Mouse (Mus musculus) layer of hippocampus, adult 11-12 months (tissue): ENCODE data around the gene Vmn1r49.
"Not testable (repeated sequence)": the region's sequence is repeated elsewhere in the genome, so short reads cannot be mapped to it uniquely, and the experiment has no call there.

Experiments used
- DNase-seq: peaks from one replicate; pipeline ENCODE4 v3.0.0; 2022; ENCODE audit warnings: low spot score

Gene Vmn1r49

GRCm38 (mm10) chr6:90078406-90078805 lies at the start of gene Vmn1r49:
Vmn1r49 (minus strand) TSS chr6:90078506.
- no peak for DNase-seq

- not testable (repeated sequence) for DNase-seq
Measured at GRCm38 (mm10) chr6:90122296-90122695, 44.0 kb upstream of the Vmn1r49 start, which contains the start of gene Vmn1r51. Vmn1r51 (plus strand) TSS chr6:90122596.

DNA sequence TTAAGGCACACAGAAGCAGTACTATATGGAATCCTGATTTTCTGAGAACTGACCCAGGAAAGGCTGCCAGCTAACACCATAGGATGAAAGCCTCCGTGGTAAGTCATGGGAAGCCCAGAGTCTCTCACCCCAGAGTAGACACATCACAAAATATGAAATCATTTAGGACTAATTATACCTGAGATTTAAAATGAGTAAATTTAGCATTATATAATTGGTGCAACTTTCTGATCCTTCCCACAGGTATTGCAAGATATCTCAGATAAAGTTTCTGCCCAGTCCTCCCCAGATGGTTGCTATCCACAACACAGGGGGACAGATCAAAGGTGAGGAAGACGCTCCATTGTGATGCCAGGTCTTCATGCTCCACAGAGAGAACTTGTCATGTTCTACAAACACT lies 22.8 kb upstream of the Vmn1r49 start, which contains the start of gene Vmn1r50:
Gene Vmn1r50, plus strand, starts transcription at position 301 of the 400 bp plus-strand sequence.
- DNase-seq: no peak

DNA sequence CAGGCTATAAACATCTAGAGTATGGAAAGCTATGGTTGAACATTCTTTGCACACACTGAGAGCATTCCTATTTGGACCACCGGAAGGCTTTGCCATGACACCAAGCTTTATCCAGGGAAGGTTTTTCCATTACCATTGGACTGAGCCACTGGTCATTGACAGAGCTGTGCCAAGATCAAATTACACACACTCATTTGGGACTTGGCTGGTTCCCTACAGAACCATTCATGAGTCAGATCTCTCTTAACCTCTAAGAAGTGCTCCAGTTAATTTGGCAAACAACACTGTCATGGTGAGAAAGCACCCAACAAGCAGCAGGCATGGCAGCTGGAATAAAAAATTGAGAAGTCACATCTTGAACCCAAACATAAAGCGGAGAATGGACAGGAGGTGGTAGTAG lies 22.3 kb upstream of the Vmn1r49 start:
- no peak for DNase-seq

- not testable (repeated sequence) for DNase-seq
Measured at GRCm38 (mm10) chr6:90036741-90037140, 41.6 kb downstream of the Vmn1r49 start, which contains the start of gene Vmn1r48. Vmn1r48 (minus strand) TSS chr6:90036841.
